Mouse (Mus musculus): Measurements from ENCODE around the gene Ogfod3. TPM values are rescaled to one million over a fixed set of nuclear protein-coding genes. Genes with fewer than 3 reads are reported as not detected.
A peak's percentile ranks its signal among the peaks of the same experiment; 100 is the strongest.

The Ogfod3 gene
- polyA plus RNA-seq, 1 experiment from 2014 or later: 21.5 TPM

- Histone ChIP-seq H3K9me3 (no peaks in the 10 kb centered on the region), H3K4me3 (no peak overlapping the region), H3K4me2 (no peak overlapping the region), H3K9ac (no peak overlapping the region), H3K27me3 (no peaks in the 10 kb centered on the region), H3K27ac (no peak overlapping the region), H3K4me1 (no peaks in the 10 kb centered on the region), H3K36me3 (peaks cover 22% of the 10 kb centered on the region; the same call in 1 of the 2 replicates)
- 68% methylated on average over 2 of the region's 2 CpGs for WGBS
- ATAC-seq (ENCODE audit: insufficient number of reproducible peaks, low FRiP score, low TSS enrichment, low read depth): no peak
Measured at GRCm38 (mm10) chr11:121192742-121193141, 11.8 kb downstream of the Ogfod3 start.

GRCm38 (mm10) chr11:121189681-121190080, 14.8 kb downstream of the Ogfod3 start:
- 60% methylated on average over 3 of the region's 3 CpGs for WGBS
- Histone ChIP-seq H3K4me3 (no peak overlapping the region), H3K4me1 (no peaks in the 10 kb centered on the region), H3K4me2 (no peak overlapping the region), H3K36me3 (peaks cover 18% of the 10 kb centered on the region), H3K9ac (no peak overlapping the region), H3K27ac (peak overlapping the region; percentile 38), H3K27me3 (no peaks in the 10 kb centered on the region), H3K9me3 (no peaks in the 10 kb centered on the region)
- peak; percentile 48; the same call in 1 of the 2 replicates for ATAC-seq (ENCODE audit: insufficient number of reproducible peaks, low FRiP score, low TSS enrichment, low read depth)

GRCm38 (mm10) chr11:121176285-121177270, 27.9 kb downstream of the Ogfod3 start:
- H3K4me3 ChIP-seq: no peak overlapping the region
- no peaks in the 10 kb centered on the region for H3K27me3 ChIP-seq
- no peaks in the 10 kb centered on the region for H3K4me1 ChIP-seq
- no peak overlapping the region for H3K27ac ChIP-seq
- peaks cover 13% of the 10 kb centered on the region; the same call in 1 of the 2 replicates for H3K36me3 ChIP-seq
- ATAC-seq (ENCODE audit: insufficient number of reproducible peaks, low FRiP score, low TSS enrichment, low read depth): no peak
- H3K4me2 ChIP-seq: no peak overlapping the region
- no peaks in the 10 kb centered on the region for H3K9me3 ChIP-seq
- no peak overlapping the region for H3K9ac ChIP-seq
- WGBS: 57% methylated on average over 12 of the region's 12 CpGs

GRCm38 (mm10) chr11:121174234-121174633, 30.3 kb downstream of the Ogfod3 start:
- Histone ChIP-seq H3K9me3 (no peaks in the 10 kb centered on the region), H3K4me2 (no peak overlapping the region), H3K27me3 (no peaks in the 10 kb centered on the region), H3K9ac (no peak overlapping the region), H3K36me3 (peaks cover 3% of the 10 kb centered on the region; the same call in 1 of the 2 replicates), H3K27ac (no peak overlapping the region), H3K4me1 (no peaks in the 10 kb centered on the region), H3K4me3 (no peak overlapping the region)
- 55% methylated on average over 3 of the region's 3 CpGs for WGBS
- ATAC-seq (ENCODE audit: insufficient number of reproducible peaks, low FRiP score, low TSS enrichment, low read depth): no peak

GRCm38 (mm10) chr11:121173203-121173602, 31.3 kb downstream of the Ogfod3 start:
- no peaks in the 10 kb centered on the region for H3K27me3 ChIP-seq
- H3K9me3 ChIP-seq: no peaks in the 10 kb centered on the region
- no peak overlapping the region for H3K9ac ChIP-seq
- no peak overlapping the region for H3K4me2 ChIP-seq
- H3K36me3 ChIP-seq: peaks cover 3% of the 10 kb centered on the region; the same call in 1 of the 2 replicates
- H3K27ac ChIP-seq: no peak overlapping the region; the same call in 1 of the 2 replicates
- 71% methylated on average over 5 of the region's 5 CpGs for WGBS
- ATAC-seq (ENCODE audit: insufficient number of reproducible peaks, low FRiP score, low TSS enrichment, low read depth): 0 out of 2 replicates have a peak, but pooled peaks have one; percentile 22
- no peaks in the 10 kb centered on the region for H3K4me1 ChIP-seq
- H3K4me3 ChIP-seq: no peak overlapping the region

GRCm38 (mm10) chr11:121163751-121164150, 40.8 kb downstream of the Ogfod3 start:
- Histone ChIP-seq H3K27ac (no peak overlapping the region), H3K4me2 (no peak overlapping the region), H3K4me1 (no peaks in the 10 kb centered on the region), H3K4me3 (no peak overlapping the region), H3K36me3 (no peaks in the 10 kb centered on the region), H3K9me3 (no peaks in the 10 kb centered on the region), H3K9ac (no peak overlapping the region), H3K27me3 (no peaks in the 10 kb centered on the region)
- ATAC-seq (ENCODE audit: insufficient number of reproducible peaks, low FRiP score, low TSS enrichment, low read depth): no peak
- WGBS: 86% methylated on average over 4 of the region's 4 CpGs

- WGBS: 89% methylated on average over 26 of the region's 26 CpGs
Measured at GRCm38 (mm10) chr11:121160636-121161346, 43.7 kb downstream of the Ogfod3 start.

GRCm38 (mm10) chr11:121159971-121160370, 44.5 kb downstream of the Ogfod3 start, which contains the start of gene Uts2r:
Gene Uts2r (plus strand): TSS chr11:121160271.
- Histone ChIP-seq H3K4me2 (no peak within 1 kb of the TSS), H3K4me3 (no peak within 1 kb of the TSS), H3K9ac (no peak within 1 kb of the TSS), H3K9me3 (no peaks in the 10 kb centered on the region), H3K4me1 (peaks cover 9% of the 10 kb centered on the region), H3K27me3 (peaks cover 32% of the 10 kb centered on the region), H3K36me3 (no peaks in the 10 kb centered on the region), H3K27ac (no peak within 1 kb of the TSS)
- ATAC-seq (ENCODE audit: insufficient number of reproducible peaks, low FRiP score, low TSS enrichment, low read depth): no peak
- WGBS: 86% methylated on average over 5 of the region's 5 CpGs

More at GRCm38 (mm10) chr11:121160636-121161346, 43.7 kb downstream of the Ogfod3 start:
- no peak for ATAC-seq (ENCODE audit: insufficient number of reproducible peaks, low FRiP score, low TSS enrichment, low read depth)
- no peak overlapping the region for H3K4me3 ChIP-seq
- no peaks in the 10 kb centered on the region for H3K9me3 ChIP-seq
- H3K4me1 ChIP-seq: peaks cover 9% of the 10 kb centered on the region
- H3K4me2 ChIP-seq: no peak overlapping the region
- H3K36me3 ChIP-seq: no peaks in the 10 kb centered on the region
- H3K27me3 ChIP-seq: peaks cover 24% of the 10 kb centered on the region
- no peak overlapping the region for H3K27ac ChIP-seq
- H3K9ac ChIP-seq: no peak overlapping the region

GRCm38 (mm10) chr11:121156411-121156891, 48.1 kb downstream of the Ogfod3 start:
- 0 out of 2 replicates have a peak, but pooled peaks have one; percentile 54 for ATAC-seq (ENCODE audit: insufficient number of reproducible peaks, low FRiP score, low TSS enrichment, low read depth)
- Histone ChIP-seq H3K27ac (no peak overlapping the region), H3K36me3 (no peaks in the 10 kb centered on the region), H3K27me3 (peaks cover 36% of the 10 kb centered on the region), H3K4me2 (peak overlapping the region; percentile 49), H3K9me3 (no peaks in the 10 kb centered on the region), H3K4me3 (peak overlapping the region; percentile 33), H3K9ac (no peak overlapping the region), H3K4me1 (peaks cover 9% of the 10 kb centered on the region)
- WGBS: 2% methylated on average over 45 of the region's 45 CpGs

GRCm38 (mm10) chr11:121154203-121154602, 50.3 kb downstream of the Ogfod3 start:
- H3K4me3 ChIP-seq: no peak overlapping the region
- peaks cover 36% of the 10 kb centered on the region for H3K27me3 ChIP-seq
- H3K4me2 ChIP-seq: no peak overlapping the region
- peaks cover 9% of the 10 kb centered on the region for H3K4me1 ChIP-seq
- no peaks in the 10 kb centered on the region for H3K36me3 ChIP-seq
- no peak overlapping the region for H3K9ac ChIP-seq
- no peak for ATAC-seq (ENCODE audit: insufficient number of reproducible peaks, low FRiP score, low TSS enrichment, low read depth)
- H3K27ac ChIP-seq: no peak overlapping the region
- H3K9me3 ChIP-seq: no peaks in the 10 kb centered on the region
- WGBS: 35% methylated on average over 4 of the region's 4 CpGs

- Histone ChIP-seq H3K4me1 (no peaks in the 10 kb centered on the region), H3K9me3 (no peaks in the 10 kb centered on the region), H3K36me3 (no peaks in the 10 kb centered on the region), H3K4me3 (no peak overlapping the region), H3K9ac (no peak overlapping the region), H3K4me2 (no peak overlapping the region), H3K27me3 (no peaks in the 10 kb centered on the region), H3K27ac (no peak overlapping the region)
- no peak for ATAC-seq (ENCODE audit: insufficient number of reproducible peaks, low FRiP score, low TSS enrichment, low read depth)
- WGBS: 76% methylated on average over 3 of the region's 3 CpGs
Measured at GRCm38 (mm10) chr11:121148193-121148592, 56.3 kb downstream of the Ogfod3 start.
